Mouse (Mus musculus) hindbrain, embryonic 15.5 days (tissue): ENCODE results near the gene Nfix. TPM values are rescaled to one million over a fixed set of nuclear protein-coding genes. Genes with fewer than 3 reads are reported as not detected.

Experiments
- ATAC-seq: fragments of 200-750 bp; cut with Nextera tagmentation; 2 replicates; pipeline ENCODE4 v1.8.0; 2017; ENCODE audit warnings: low read depth, moderate number of reproducible peaks, moderate TSS enrichment; ENCODE audit not compliant: low FRiP score
- H3K27ac ChIP-seq: fragments of 300-500 bp; sonication (generic); replicated peaks from 2 replicates; pipeline ENCODE4 v1.5.1; 2015; ENCODE audit warnings: mild to moderate bottlenecking, inconsistent platforms
- H3K27me3 ChIP-seq: fragments of 300-500 bp; sonication (generic); 2 replicates; pipeline ENCODE4 v1.6.1; 2015; ENCODE audit warnings: control low read depth, inconsistent platforms
- H3K36me3 ChIP-seq: fragments of 300-500 bp; sonication (generic); 2 replicates; pipeline ENCODE4 v1.6.1; 2015; ENCODE audit warnings: control low read depth, inconsistent platforms
- H3K4me1 ChIP-seq: fragments of 300-500 bp; sonication (generic); replicated peaks from 2 replicates; pipeline ENCODE4 v1.6.1; 2015; ENCODE audit warnings: control low read depth, inconsistent platforms
- H3K4me2 ChIP-seq: fragments of 300-500 bp; sonication (generic); 2 replicates; pipeline ENCODE4 v1.6.1; 2015; ENCODE audit warnings: moderate library complexity, mild to moderate bottlenecking, inconsistent platforms
- H3K4me3 ChIP-seq: fragments of 300-500 bp; sonication (generic); 2 replicates; pipeline ENCODE4 v1.5.1; 2015; ENCODE audit warnings: mild to moderate bottlenecking, inconsistent platforms
- H3K9ac ChIP-seq: fragments of 300-500 bp; sonication (generic); 2 replicates; pipeline ENCODE4 v1.6.1; 2015; ENCODE audit warnings: inconsistent platforms
- H3K9me3 ChIP-seq: fragments of 300-500 bp; sonication (generic); 2 replicates; pipeline ENCODE4 v1.6.1; 2016; ENCODE audit warnings: control low read depth, inconsistent platforms
- WGBS: fragments of 180-500 bp; shearing (Covaris S2); methylation state at CpG from one replicate; pipeline ENCODE4 v1.1.7; 2015; 5-methylcytosine and 5-hydroxymethylcytosine counted together
- polyA plus RNA-seq: library from polyadenylated mRNA; unstranded; fragments of >200 nt; fragmentation: Nextera tagmentation; extraction: Ambion mirVana; gene quantifications from 2 replicates; pipeline ENCODE4 v1.2.1, GENCODE M21; 2015

Nfix gene
- polyA plus RNA-seq, 1 experiment from 2014 or later = 87.6 TPM

DNA sequence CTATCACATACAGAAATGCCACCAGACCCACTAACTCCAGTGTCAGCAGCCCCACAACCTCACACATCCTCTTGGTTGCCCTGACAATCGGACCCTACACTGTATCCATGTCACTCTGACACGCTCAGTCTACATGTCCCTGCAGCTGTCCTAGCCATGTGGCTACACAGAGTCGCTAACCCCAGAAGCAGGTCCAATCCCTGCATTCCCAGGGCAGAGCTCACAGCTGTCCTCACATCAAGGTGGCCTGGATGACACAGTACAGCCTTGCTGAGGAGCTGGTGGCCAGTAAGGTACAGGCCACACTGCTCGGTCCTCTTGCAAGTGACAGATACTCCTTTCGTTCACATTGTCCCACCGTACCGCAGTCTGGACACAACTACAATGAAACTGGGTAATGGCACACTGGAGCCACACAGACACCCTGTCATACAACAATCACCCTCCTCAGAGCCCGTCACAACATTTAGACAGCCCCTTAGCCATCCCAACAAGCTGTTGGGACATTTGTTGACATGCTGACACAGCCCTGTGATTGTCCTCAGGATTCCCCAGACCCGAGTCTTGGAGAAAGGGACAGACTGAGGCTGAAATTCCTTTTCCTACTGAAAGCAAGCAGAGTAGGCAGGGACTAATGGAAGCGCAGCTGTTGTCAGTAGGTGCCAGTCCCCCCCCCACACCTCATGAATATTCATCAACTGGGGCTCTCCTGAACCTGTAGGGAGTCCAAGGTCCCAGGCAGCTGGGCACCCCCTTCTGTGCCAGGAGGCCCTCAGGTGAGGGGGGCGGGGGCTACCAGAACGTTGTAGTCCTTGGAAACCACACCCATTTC is 9.2 kb upstream of the Nfix start:
- H3K4me2 ChIP-seq = no peak overlapping the region
- H3K4me1 ChIP-seq = peaks cover 31% of the 10 kb centered on the region
- H3K4me3 ChIP-seq = no peak overlapping the region
- no peaks in the 10 kb centered on the region for H3K9me3 ChIP-seq
- H3K36me3 ChIP-seq = no peaks in the 10 kb centered on the region
- no peak for ATAC-seq
- no peak overlapping the region for H3K9ac ChIP-seq
- 49% methylated on average over 12 of the region's 12 CpGs for WGBS
- H3K27me3 ChIP-seq = 0 out of 2 replicates have a peak, but pooled peaks cover 18% of the 10 kb centered on the region
- H3K27ac ChIP-seq = peak overlapping the region; percentile 3; the same call in 1 of the 2 replicates

DNA sequence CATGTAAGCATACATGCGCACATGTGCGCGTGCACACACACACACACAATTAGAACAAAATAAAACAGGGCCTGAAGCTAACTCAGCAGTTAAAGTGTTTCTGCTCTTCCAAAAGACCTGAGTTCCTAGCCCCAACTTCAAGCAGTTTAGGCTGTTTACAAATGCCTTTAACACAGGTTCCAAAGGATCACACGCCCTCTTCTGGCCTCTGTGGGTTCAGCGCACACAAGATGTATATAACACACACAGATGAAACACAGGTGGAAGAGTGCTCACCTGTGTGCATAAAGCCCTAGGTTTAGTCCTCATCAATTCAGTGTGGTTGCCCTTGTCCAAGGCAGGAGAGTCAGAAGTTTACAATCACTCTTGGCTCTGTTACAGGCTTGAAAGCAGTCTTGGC is 5.9 kb upstream of the Nfix start:
- Histone ChIP-seq H3K27ac (no peak overlapping the region), H3K36me3 (no peaks in the 10 kb centered on the region), H3K27me3 (peaks cover 36% of the 10 kb centered on the region), H3K4me2 (no peak overlapping the region), H3K4me1 (peaks cover 17% of the 10 kb centered on the region), H3K9ac (no peak overlapping the region), H3K9me3 (no peaks in the 10 kb centered on the region), H3K4me3 (no peak overlapping the region)
- 95% methylated on average over 5 of the region's 5 CpGs for WGBS
- ATAC-seq = no peak

DNA sequence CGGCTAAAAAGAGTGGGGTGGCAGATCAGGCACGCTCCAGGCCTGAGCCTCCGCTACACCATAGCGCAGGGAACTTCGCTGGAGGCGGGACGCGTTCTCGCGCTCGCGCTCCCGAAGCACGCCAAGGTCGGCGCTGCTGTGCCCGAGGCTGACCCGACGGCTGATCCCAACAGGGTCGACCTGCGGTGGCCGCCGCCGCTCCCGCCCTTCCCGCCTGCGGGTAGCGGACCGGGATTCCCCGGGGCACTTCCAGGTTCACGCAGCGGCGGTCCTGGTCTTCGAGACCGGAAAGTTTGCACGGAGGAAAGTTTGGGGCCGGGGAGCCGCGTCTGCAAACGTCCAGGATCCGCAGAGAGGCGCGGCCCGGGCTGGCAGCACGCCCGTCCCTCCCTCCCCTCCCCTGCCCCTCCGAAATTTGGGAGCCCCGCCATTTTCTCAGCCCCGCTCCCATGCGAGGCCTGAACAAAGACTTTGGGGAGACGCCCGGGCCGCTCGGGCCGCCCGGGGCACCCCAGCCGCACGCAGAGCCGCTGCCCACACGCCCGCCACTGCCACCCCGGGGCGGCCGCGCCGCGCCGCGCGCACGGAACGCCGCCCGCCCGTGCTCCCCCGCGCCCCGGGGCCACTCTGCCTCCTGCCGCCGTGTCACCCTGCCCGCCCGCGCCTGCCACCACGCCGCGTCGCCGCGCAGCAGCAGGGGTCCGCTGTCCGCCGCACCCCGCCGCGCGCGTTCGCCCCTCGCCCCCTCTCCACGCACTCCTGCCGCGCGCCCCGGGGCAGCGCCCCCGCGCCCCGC is 810 bp downstream of the Nfix start:
- ATAC-seq = no peak
- Histone ChIP-seq H3K27me3 (peaks cover 60% of the 10 kb centered on the region), H3K27ac (peak overlapping the region; percentile 87), H3K4me1 (peaks cover 44% of the 10 kb centered on the region), H3K9ac (peak overlapping the region; percentile 76), H3K4me3 (peak overlapping the region; percentile 62), H3K4me2 (peak overlapping the region; percentile 94), H3K9me3 (no peaks in the 10 kb centered on the region), H3K36me3 (no peaks in the 10 kb centered on the region)
- WGBS = under 1% methylated on average over 67 of the region's 108 CpGs

DNA sequence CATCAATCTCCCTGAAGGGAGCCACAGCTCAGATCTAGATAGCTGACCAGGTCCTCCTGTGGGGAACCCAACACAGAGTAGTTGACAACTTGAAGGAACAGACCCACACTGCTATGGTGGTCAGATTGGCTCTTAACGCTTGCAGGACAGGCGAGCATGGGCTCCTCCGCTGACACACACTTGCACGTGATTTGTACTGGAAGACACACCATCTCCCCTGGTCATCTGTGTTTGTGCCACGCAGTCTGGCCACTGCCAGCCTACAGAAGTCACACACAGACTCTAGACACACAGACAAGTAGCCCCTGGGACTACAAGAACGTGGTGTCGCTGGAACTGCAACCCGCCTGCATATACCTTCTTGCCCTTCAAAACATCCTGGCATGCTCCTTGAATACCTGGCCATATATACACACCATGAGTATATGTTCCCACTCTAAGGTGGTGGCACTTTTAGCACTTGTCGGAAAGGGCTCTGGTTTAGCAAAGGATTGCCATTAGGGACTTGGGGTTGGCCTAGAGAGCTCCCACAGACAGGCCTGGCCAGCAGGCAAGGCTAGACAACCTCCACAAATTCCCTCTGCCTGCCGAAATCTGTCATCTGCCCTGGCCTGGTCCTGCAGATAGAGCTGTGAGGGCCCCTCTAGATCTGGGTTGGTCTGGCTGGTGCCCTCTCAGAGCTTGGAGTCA is 1.6 kb downstream of the Nfix start:
- Histone ChIP-seq H3K27ac (peak overlapping the region; percentile 87), H3K36me3 (no peaks in the 10 kb centered on the region), H3K9me3 (no peaks in the 10 kb centered on the region), H3K27me3 (peaks cover 66% of the 10 kb centered on the region), H3K4me1 (peaks cover 50% of the 10 kb centered on the region), H3K4me3 (peak overlapping the region; percentile 62), H3K4me2 (peak overlapping the region; percentile 94), H3K9ac (peak overlapping the region; percentile 76)
- 35% methylated on average over 10 of the region's 10 CpGs for WGBS
- no peak for ATAC-seq

DNA sequence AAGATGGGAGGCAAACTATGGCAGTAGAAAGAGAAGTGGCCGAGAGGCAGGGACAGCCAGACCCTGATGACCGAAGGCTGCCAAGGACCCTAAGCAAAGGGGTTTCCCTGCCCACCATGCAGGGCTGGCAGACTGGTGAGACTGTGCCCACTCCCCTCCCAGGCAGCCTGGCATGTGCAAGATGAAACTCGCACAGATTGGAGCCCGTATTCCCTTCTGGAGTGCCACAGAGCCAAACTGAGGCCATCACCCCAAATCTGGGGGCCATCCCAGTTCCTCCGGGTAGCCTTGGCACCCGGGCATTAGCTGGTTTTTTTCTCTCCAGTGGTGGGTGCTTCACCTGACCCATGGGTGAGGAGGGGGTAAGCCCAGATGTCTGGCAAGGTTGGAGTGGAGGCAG is 2.2 kb downstream of the Nfix start:
- Histone ChIP-seq H3K4me1 (peaks cover 56% of the 10 kb centered on the region), H3K4me3 (peak overlapping the region; percentile 62), H3K27ac (peak overlapping the region; percentile 87), H3K4me2 (peak overlapping the region; percentile 94), H3K27me3 (peaks cover 64% of the 10 kb centered on the region), H3K36me3 (no peaks in the 10 kb centered on the region), H3K9ac (peak overlapping the region; percentile 76), H3K9me3 (no peaks in the 10 kb centered on the region)
- no peak for ATAC-seq
- WGBS = 61% methylated on average over 6 of the region's 6 CpGs

DNA sequence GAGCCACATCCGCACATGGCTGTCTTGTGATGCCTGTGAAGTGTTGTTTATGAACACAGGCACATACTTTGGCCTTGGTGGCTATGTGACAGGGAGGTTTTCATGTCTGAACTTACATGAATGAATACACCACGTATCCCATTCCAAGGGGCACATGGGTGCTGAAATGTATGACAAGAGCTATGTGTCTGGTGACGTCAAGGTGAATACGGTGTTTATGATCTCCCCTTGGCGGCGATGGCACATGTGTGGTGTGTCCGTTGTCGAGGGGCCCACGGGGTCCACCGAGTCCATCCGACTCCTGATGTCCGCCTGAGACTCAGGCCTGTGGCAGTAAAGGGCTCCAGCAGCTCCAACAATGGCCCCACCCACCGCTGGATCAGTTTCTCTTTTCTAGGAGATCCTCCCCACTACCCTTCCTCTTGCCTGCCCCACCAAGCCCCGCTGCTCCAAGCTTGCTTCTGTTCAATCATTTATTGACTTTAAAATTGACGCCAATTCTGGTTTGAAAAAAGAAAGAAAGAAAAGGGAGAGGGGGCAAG is 2.8 kb downstream of the Nfix start:
- Histone ChIP-seq H3K9me3 (no peaks in the 10 kb centered on the region), H3K27ac (peak overlapping the region; percentile 87), H3K27me3 (peaks cover 67% of the 10 kb centered on the region), H3K9ac (no peak overlapping the region), H3K36me3 (no peaks in the 10 kb centered on the region), H3K4me2 (peak overlapping the region; percentile 94), H3K4me3 (no peak overlapping the region), H3K4me1 (peaks cover 62% of the 10 kb centered on the region)
- ATAC-seq = no peak
- WGBS = 83% methylated on average over 15 of the region's 15 CpGs

DNA sequence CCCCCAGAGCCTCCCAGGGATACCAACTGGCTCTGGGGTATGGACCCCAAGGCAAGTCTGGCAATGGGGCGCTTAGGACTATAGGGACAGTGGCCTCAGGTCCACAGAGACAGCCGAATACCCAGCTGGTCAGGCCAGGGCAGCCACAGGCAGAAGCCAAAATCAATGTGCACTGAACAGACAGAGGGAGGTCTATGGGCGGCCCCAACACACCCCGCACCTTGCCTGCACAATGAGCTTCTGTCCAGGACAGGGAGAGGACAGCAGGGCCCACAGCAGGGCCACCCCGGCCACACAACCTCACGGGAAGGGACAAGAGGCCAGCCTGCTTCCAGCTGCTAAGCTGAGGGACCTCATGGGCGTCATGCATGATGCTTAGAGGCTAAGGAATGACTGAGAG is 5.7 kb downstream of the Nfix start:
- 42% methylated on average over 7 of the region's 7 CpGs for WGBS
- H3K4me2 ChIP-seq = peak overlapping the region; percentile 31
- no peak overlapping the region for H3K4me3 ChIP-seq
- no peaks in the 10 kb centered on the region for H3K9me3 ChIP-seq
- ATAC-seq = peak; percentile 53
- peak overlapping the region; percentile 90 for H3K27ac ChIP-seq
- peak overlapping the region; percentile 27; the same call in 1 of the 2 replicates for H3K9ac ChIP-seq
- no peaks in the 10 kb centered on the region for H3K36me3 ChIP-seq
- peaks cover 69% of the 10 kb centered on the region for H3K4me1 ChIP-seq
- peaks cover 66% of the 10 kb centered on the region for H3K27me3 ChIP-seq

DNA sequence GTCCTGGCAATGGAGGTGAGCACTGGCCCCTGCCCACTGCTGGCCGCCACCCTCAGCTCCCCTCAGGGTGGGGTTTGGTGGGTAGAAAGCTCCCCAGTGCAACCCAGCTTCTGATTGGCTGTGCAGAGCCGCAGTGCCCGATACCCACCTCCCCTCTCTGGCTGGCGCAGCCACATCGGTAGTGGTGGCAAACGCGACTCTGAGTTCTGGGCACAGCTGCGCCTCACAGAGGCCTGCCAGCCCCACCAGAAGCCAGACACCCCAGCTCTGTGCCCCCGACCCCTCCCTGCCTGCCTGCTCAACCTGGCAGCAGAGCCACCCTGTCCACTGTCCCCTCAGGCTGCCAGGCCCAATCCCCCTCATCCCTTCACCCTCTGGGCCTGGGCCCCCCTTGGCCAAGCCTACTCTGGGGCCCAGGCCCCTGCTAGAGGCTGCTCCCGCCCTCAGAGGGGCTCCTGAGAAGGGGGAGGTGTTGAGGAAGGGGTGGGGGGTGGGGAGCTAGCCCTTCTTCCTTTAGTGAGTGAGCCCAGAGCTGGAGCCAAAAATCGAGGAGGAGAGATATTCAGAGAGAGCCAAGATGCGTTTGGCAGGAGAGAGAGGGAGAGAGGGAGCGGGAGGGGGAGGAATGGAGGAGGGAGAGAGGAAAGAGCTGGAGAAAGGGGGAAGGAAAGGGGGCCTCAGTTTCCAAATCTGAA is 6.2 kb downstream of the Nfix start:
- Histone ChIP-seq H3K27me3 (peaks cover 72% of the 10 kb centered on the region), H3K4me3 (no peak overlapping the region), H3K4me2 (peak overlapping the region; percentile 40), H3K27ac (peak overlapping the region; percentile 90), H3K4me1 (peaks cover 69% of the 10 kb centered on the region), H3K9ac (no peak overlapping the region), H3K9me3 (no peaks in the 10 kb centered on the region), H3K36me3 (no peaks in the 10 kb centered on the region)
- ATAC-seq = peak; percentile 89
- 46% methylated on average over 13 of the region's 13 CpGs for WGBS

DNA sequence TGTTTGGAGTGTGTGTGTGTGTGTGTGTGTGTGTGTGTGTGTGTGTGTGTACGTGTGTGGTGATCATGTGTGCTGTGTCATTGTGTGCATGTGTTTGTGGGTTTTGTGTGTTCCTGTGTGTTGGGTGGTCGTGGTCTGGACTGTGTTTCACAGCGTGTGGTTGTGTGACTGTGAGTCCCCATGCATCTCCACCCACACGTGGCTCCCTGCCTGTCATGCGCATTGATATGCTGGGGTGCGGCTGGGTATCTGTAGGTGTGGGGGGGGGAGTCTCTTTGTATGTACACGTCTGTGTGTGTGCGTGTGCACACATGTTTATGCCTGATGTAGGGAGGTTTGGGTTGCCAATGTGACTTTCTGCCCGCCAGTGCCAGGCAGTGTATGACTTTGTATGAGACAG is 7.0 kb downstream of the Nfix start:
- H3K9ac ChIP-seq = no peak overlapping the region

DNA sequence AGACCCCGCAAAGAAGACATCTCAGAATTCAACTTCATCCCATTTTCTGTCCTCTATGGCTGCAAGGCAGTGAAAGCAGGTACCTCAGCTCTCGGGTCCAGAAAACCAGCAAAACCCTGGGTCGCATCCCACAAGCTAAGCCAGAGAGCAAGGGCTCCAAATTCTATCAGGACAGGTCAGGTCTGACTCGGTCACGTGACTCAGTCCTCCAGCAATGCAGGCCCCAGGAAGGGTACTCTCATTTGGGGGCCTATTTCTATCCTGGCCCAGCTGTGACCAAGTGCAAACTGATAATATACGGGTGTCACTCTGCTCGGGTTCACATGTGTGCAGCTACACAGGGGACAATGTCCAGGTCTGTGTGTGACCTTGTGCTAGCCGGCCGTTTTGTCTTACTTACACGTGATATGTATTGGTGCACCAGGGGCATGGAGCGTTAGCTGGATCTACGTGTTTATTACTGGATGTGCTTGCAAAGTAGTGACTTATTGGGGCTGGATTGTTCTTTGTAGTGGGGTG is 7.7 kb downstream of the Nfix start:
- no peak overlapping the region for H3K4me2 ChIP-seq
- 81% methylated on average over 12 of the region's 12 CpGs for WGBS
- H3K9me3 ChIP-seq = no peaks in the 10 kb centered on the region
- peak overlapping the region; percentile 90 for H3K27ac ChIP-seq
- H3K4me3 ChIP-seq = no peak overlapping the region
- H3K4me1 ChIP-seq = peaks cover 71% of the 10 kb centered on the region
- ATAC-seq = no peak
- peaks cover 75% of the 10 kb centered on the region for H3K27me3 ChIP-seq
- no peak overlapping the region for H3K9ac ChIP-seq
- no peaks in the 10 kb centered on the region for H3K36me3 ChIP-seq

More for the DNA sequence above, 7.0 kb downstream of the Nfix start:
- Histone ChIP-seq H3K9me3 (no peaks in the 10 kb centered on the region), H3K4me1 (peaks cover 70% of the 10 kb centered on the region), H3K4me3 (no peak overlapping the region), H3K27ac (peak overlapping the region; percentile 90), H3K4me2 (peak overlapping the region; percentile 40), H3K36me3 (no peaks in the 10 kb centered on the region), H3K27me3 (peaks cover 73% of the 10 kb centered on the region)
- ATAC-seq = no peak
- 80% methylated on average over 9 of the region's 9 CpGs for WGBS

DNA sequence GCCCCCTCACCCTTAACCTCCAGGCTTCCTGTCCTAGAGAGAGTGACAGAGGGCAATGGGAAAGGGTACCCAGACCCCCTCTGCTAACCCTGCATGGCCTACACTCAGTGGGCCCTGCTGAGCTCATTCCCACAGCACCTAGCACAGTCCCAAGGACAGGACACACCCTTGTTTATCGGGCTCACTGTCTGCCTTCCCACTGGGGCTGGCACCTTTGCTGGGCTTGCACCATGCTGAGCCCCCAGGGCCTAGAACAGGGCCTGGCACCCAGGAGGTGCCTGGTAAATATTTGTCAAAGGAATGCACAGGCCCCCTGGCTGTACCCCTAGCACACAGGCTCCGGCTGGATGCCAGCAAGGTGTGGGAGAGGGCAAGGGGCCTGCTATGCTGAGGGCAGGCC is 9.6 kb downstream of the Nfix start:
- Histone ChIP-seq H3K9me3 (no peaks in the 10 kb centered on the region), H3K4me3 (no peak overlapping the region), H3K4me1 (peaks cover 85% of the 10 kb centered on the region), H3K4me2 (0 out of 2 replicates have a peak overlapping the region, but pooled peaks have one; percentile 3), H3K27me3 (peaks cover 79% of the 10 kb centered on the region), H3K9ac (no peak overlapping the region), H3K27ac (peak overlapping the region; percentile 65), H3K36me3 (no peaks in the 10 kb centered on the region)
- 59% methylated on average over 2 of the region's 2 CpGs for WGBS
- no peak for ATAC-seq
